Mouse (Mus musculus): Measurements from ENCODE around the gene Nsun2. TPM values are rescaled to one million over a fixed set of nuclear protein-coding genes. Genes with fewer than 3 reads are reported as not detected.
"Not testable (repeated sequence)": the region's sequence is repeated elsewhere in the genome, so short reads cannot be mapped to it uniquely, and the experiment has no call there.

The Nsun2 gene
- polyA plus RNA-seq, 1 experiment: 109 TPM

GRCm38 (mm10) chr13:69562004-69562403 is 28.5 kb downstream of the Nsun2 start:
- Histone ChIP-seq H3K27ac (ENCODE audit: insufficient read depth, low read length) (no peak overlapping the region), H3K4me3 (ENCODE audit: insufficient read depth, low read length) (no peak overlapping the region), H3K4me1 (ENCODE audit: control insufficient read depth, insufficient read depth, low read length) (no peaks in the 10 kb centered on the region)
- TF ChIP-seq POLR2A (IDR thresholded peaks at IDR 0.05; ENCODE audit: low read depth, low read length) (no peak), CTCF (IDR thresholded peaks at IDR 0.05; ENCODE audit: borderline replicate concordance, insufficient read depth, low read length) (no peak)

- H3K4me1 ChIP-seq (ENCODE audit: control insufficient read depth, insufficient read depth, low read length): no peaks in the 10 kb centered on the region
- TF ChIP-seq CTCF (IDR thresholded peaks at IDR 0.05; ENCODE audit: borderline replicate concordance, insufficient read depth, low read length) (no peak), POLR2A (IDR thresholded peaks at IDR 0.05; ENCODE audit: low read depth, low read length) (no peak)
- H3K27ac ChIP-seq (ENCODE audit: insufficient read depth, low read length): no peak overlapping the region
- H3K4me3 ChIP-seq (ENCODE audit: insufficient read depth, low read length): no peak overlapping the region
These were observed 29.4 kb downstream of the Nsun2 start for GRCm38 (mm10) chr13:69562654-69563574.

- no peak overlapping the region for H3K27ac ChIP-seq (ENCODE audit: insufficient read depth, low read length)
- TF ChIP-seq POLR2A (IDR thresholded peaks at IDR 0.05; ENCODE audit: low read depth, low read length) (no peak), CTCF (IDR thresholded peaks at IDR 0.05; ENCODE audit: borderline replicate concordance, insufficient read depth, low read length) (no peak)
- H3K4me1 ChIP-seq (ENCODE audit: control insufficient read depth, insufficient read depth, low read length): no peaks in the 10 kb centered on the region
- H3K4me3 ChIP-seq (ENCODE audit: insufficient read depth, low read length): no peak overlapping the region
These were observed 30.4 kb downstream of the Nsun2 start for GRCm38 (mm10) chr13:69563905-69564304.

DNA sequence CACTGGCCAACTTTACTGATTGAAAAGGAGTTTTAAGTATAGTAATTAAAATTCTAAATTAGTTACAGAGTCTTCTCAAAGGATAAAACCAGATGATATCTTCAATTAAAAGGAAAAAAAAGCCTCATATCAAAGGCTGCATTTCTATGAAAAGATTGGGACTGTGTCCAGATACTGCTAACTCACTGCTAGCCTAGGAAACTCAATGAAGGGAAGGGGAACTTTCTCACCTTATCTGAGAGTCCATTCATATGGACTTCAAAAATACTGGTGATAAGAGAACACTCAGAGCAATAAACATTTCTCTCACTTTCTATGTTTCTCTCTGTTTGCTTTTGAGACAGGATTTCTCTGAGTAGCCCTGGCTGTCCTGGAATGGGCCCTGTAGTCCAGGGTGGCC is 31.0 kb downstream of the Nsun2 start:
- Histone ChIP-seq H3K4me3 (ENCODE audit: insufficient read depth, low read length) (no peak overlapping the region), H3K27ac (ENCODE audit: insufficient read depth, low read length) (no peak overlapping the region), H3K4me1 (ENCODE audit: control insufficient read depth, insufficient read depth, low read length) (no peaks in the 10 kb centered on the region)
- no peak for TF ChIP-seq CTCF (IDR thresholded peaks at IDR 0.05; ENCODE audit: borderline replicate concordance, insufficient read depth, low read length)
- TF ChIP-seq POLR2A (IDR thresholded peaks at IDR 0.05; ENCODE audit: low read depth, low read length): no peak

DNA sequence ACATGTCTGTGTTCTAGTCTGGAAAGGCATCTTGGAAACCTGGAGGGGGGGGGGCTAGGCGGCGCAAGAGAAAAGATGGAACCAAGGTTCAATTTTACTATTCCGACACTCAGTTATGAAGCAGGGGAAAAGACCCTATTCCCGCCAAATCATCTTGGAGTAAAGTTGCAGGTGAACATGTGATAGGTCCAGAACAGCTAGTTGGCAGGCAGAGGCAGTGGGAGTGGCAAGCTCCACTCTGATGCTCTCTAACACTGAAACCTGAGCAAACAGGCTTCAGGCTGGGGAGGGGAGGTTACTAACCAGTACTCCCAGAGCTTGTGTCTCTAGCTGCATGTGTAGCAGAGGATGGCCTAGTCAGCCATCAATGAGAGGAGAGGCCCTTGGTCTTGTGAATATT is 31.9 kb downstream of the Nsun2 start:
- not testable (repeated sequence) for H3K27ac ChIP-seq (ENCODE audit: insufficient read depth, low read length); H3K4me1 ChIP-seq (ENCODE audit: control insufficient read depth, insufficient read depth, low read length); H3K4me3 ChIP-seq (ENCODE audit: insufficient read depth, low read length)

DNA sequence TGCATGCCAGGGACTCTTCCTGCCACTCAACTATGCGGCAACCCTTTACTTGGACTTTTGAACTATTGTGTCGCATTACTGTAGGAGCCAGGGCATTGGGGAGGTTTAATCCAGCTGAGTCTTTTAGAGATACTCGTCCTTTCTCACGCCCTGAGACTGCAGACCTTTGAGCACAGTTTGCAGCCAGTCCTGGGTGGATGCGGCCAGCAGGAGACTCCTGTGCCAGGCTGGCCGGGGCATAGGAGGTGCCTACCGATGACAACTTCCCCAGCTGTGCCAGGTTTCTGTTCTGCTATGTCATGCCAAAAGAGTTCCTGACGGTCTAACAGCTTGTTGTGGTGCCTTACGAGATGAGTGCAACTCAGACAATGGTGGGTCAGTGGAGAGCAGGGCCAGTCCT is 35.7 kb downstream of the Nsun2 start:
- TF ChIP-seq POLR2A (IDR thresholded peaks at IDR 0.05; ENCODE audit: low read depth, low read length) (no peak), CTCF (IDR thresholded peaks at IDR 0.05; ENCODE audit: borderline replicate concordance, insufficient read depth, low read length) (no peak)
- no peak overlapping the region for H3K4me3 ChIP-seq (ENCODE audit: insufficient read depth, low read length)
- no peaks in the 10 kb centered on the region for H3K4me1 ChIP-seq (ENCODE audit: control insufficient read depth, insufficient read depth, low read length)
- no peak overlapping the region for H3K27ac ChIP-seq (ENCODE audit: insufficient read depth, low read length)

GRCm38 (mm10) chr13:69572594-69572993 is 39.0 kb downstream of the Nsun2 start:
- no peaks in the 10 kb centered on the region for H3K4me1 ChIP-seq (ENCODE audit: control insufficient read depth, insufficient read depth, low read length)
- no peak overlapping the region for H3K27ac ChIP-seq (ENCODE audit: insufficient read depth, low read length)
- no peak overlapping the region for H3K4me3 ChIP-seq (ENCODE audit: insufficient read depth, low read length)
- TF ChIP-seq POLR2A (IDR thresholded peaks at IDR 0.05; ENCODE audit: low read depth, low read length) (no peak), CTCF (IDR thresholded peaks at IDR 0.05; ENCODE audit: borderline replicate concordance, insufficient read depth, low read length) (no peak)

DNA sequence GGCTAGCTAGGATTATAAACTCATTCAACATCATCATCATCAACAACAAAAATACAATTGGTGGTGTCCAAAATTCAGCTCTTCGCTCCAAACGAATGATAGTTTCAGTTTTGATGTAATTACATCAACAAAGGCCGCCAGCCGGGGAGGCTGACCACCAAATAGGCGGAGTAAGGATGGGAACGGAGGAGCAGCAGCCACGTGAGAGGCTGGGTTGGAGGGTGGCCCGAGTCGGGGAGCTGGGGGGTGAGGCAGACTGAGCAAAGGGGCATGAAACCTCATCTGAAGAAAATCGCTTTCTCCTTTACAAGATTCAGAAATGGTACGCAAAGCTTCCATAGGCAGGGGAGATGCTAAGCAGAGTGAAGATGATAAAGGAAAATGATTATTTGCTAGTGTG is 43.1 kb downstream of the Nsun2 start:
- Histone ChIP-seq H3K27ac (ENCODE audit: insufficient read depth, low read length) (no peak overlapping the region), H3K4me3 (ENCODE audit: insufficient read depth, low read length) (no peak overlapping the region), H3K4me1 (ENCODE audit: control insufficient read depth, insufficient read depth, low read length) (no peaks in the 10 kb centered on the region)
- no peak for TF ChIP-seq CTCF (IDR thresholded peaks at IDR 0.05; ENCODE audit: borderline replicate concordance, insufficient read depth, low read length)
- TF ChIP-seq POLR2A (IDR thresholded peaks at IDR 0.05; ENCODE audit: low read depth, low read length): no peak

DNA sequence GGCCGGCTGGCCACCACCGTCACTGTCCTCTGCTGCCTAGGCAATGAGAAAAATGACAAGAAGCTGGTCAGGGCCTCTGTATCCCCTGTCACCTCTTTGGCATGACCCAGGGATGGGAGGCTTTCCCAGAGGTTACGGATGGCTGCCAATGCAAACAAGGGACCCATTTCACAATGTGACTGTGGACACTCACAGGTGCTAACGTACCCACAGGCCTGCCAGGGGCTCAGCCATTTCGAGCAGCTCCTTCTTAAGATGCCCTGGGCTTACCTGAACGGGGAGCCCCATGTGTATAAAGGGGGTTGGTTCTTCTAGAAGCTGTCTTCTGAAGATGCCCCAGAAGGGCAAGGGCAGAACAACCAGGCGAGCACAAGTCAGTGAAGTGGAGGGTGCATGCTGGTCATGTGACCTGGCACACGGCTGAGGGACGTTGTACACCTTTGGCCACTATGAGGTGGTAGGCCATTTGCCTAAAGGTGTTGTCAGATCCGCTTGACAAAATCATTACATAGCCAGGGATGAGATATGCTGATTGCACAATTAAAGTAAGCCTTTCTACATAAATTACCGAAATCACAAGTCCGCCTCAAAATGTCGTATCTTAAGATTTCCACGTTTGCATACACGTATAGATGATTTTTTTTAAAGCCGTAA is 43.8 kb downstream of the Nsun2 start:
- H3K4me3 ChIP-seq (ENCODE audit: insufficient read depth, low read length): no peak overlapping the region
- TF ChIP-seq POLR2A (IDR thresholded peaks at IDR 0.05; ENCODE audit: low read depth, low read length) (no peak), CTCF (IDR thresholded peaks at IDR 0.05; ENCODE audit: borderline replicate concordance, insufficient read depth, low read length) (no peak)
- no peak overlapping the region for H3K27ac ChIP-seq (ENCODE audit: insufficient read depth, low read length)
- H3K4me1 ChIP-seq (ENCODE audit: control insufficient read depth, insufficient read depth, low read length): no peaks in the 10 kb centered on the region

GRCm38 (mm10) chr13:69582411-69582810 is 48.9 kb downstream of the Nsun2 start:
- TF ChIP-seq CTCF (IDR thresholded peaks at IDR 0.05; ENCODE audit: borderline replicate concordance, insufficient read depth, low read length) (no peak), POLR2A (IDR thresholded peaks at IDR 0.05; ENCODE audit: low read depth, low read length) (no peak)
- H3K4me3 ChIP-seq (ENCODE audit: insufficient read depth, low read length): no peak overlapping the region
- no peak overlapping the region for H3K27ac ChIP-seq (ENCODE audit: insufficient read depth, low read length)
- H3K4me1 ChIP-seq (ENCODE audit: control insufficient read depth, insufficient read depth, low read length): peaks cover 8% of the 10 kb centered on the region

Data from embryonic fibroblast, embryonic 13.5 days (primary cell).